ENCODE assay signal across 11 mouse cellular contexts in genomic region chr1:187487948-187488690, GRCm38 (mm10).
"Had no signal": no experiment of that assay in that cellular context is flagged by ENCODE, and none has a peak within 500 bp of the region (broad histone marks: within the 10 kb centered on the region; RNA-seq: fewer than 3 reads in every experiment).

No protein-coding gene starts in this region.

- H3K27ac ChIP-seq: kidney, embryonic 15.5 days; left cerebral cortex, adult 2 months; limb, embryonic 12.5 days; liver, embryonic 14.5 days; midbrain, embryonic 15.5 days; neural tube, embryonic 12.5 days had no signal

- ATAC-seq: midbrain, embryonic 15.5 days had no signal

- DNase-seq: kidney, adult 2 months; kidney, postnatal 14 days; lung, adult 18-20 months; thymus, adult 18-20 months; thymus, postnatal 36 days had no signal

- H3K4me1 ChIP-seq: kidney, embryonic 15.5 days; limb, embryonic 12.5 days; midbrain, embryonic 15.5 days; neural tube, embryonic 12.5 days had no signal

- H3K4me2 ChIP-seq: kidney, embryonic 15.5 days; limb, embryonic 12.5 days; midbrain, embryonic 15.5 days; neural tube, embryonic 12.5 days had no signal

- H3K27me3 ChIP-seq: kidney, embryonic 15.5 days; limb, embryonic 12.5 days; midbrain, embryonic 15.5 days; neural tube, embryonic 12.5 days had no signal

- H3K9ac ChIP-seq: kidney, embryonic 15.5 days; limb, embryonic 12.5 days; liver, embryonic 14.5 days; midbrain, embryonic 15.5 days; neural tube, embryonic 12.5 days had no signal

- H3K36me3 ChIP-seq: kidney, embryonic 15.5 days; limb, embryonic 12.5 days; midbrain, embryonic 15.5 days; neural tube, embryonic 12.5 days had no signal

- H3K9me3 ChIP-seq: kidney, embryonic 15.5 days; limb, embryonic 12.5 days; midbrain, embryonic 15.5 days; neural tube, embryonic 12.5 days had no signal

- H3K4me3 ChIP-seq: kidney, embryonic 15.5 days; left cerebral cortex, adult 2 months; limb, embryonic 12.5 days; midbrain, embryonic 15.5 days; neural tube, embryonic 12.5 days had no signal
